Mouse (Mus musculus): ENCODE measurements around the gene Gm28043.

GRCm38 (mm10) chr17:29711076-29711744, 96.5 kb downstream of the Gm28043 start:
- no peak for TF ChIP-seq CTCF (IDR thresholded peaks at IDR 0.05; ENCODE audit: extremely low read depth, insufficient read length, insufficient replicate concordance, low read depth, low read length)
- TF ChIP-seq POLR2A (IDR thresholded peaks at IDR 0.05; ENCODE audit: low read depth, low read length): no peak

Measured in small intestine, adult 2 months (tissue).